Mouse (Mus musculus): ENCODE data around the gene Nr1d1. TPM values are rescaled to one million over a fixed set of nuclear protein-coding genes. Genes with fewer than 3 reads are reported as not detected.

Gene Nr1d1
- 1.1 and 1.9 TPM in 2 replicates for polyA plus RNA-seq (2014; fragmentation: Nextera tagmentation; extraction: Ambion mirVana)

GRCm38 (mm10) chr11:98774582-98775347, at the start of gene Nr1d1:
Nr1d1 (minus strand) TSS chr11:98775333.
- no peaks in the 10 kb centered on the region for H3K27me3 ChIP-seq (replicated peaks; ENCODE audit: control insufficient read depth, insufficient read depth, low read length)
- WGBS: 1% methylated on average over 18 of the region's 22 CpGs
- DNase-seq (ENCODE audit: low spot score): no peak

GRCm38 (mm10) chr11:98820968-98821367, 45.8 kb upstream of the Nr1d1 start:
- H3K4me3 ChIP-seq (ENCODE audit: low read depth, low read length): no peak overlapping the region
- DNase-seq (ENCODE audit: low spot score): no peak
- peaks cover 98% of the 10 kb centered on the region for H3K36me3 ChIP-seq (ENCODE audit: control insufficient read depth, insufficient read depth, low read length)

More at GRCm38 (mm10) chr11:98774582-98775347, at the start of gene Nr1d1:
- peaks cover 40% of the 10 kb centered on the region for H3K4me1 ChIP-seq (ENCODE audit: control insufficient read depth, insufficient read depth, low read length)
- no peaks in the 10 kb centered on the region for H3K9me3 ChIP-seq (ENCODE audit: control insufficient read depth, low read length)
- no peak for ATAC-seq (ENCODE audit: low read depth)
- H3K4me2 ChIP-seq (ENCODE audit: low read depth, low read length): peak within 1 kb of the TSS; percentile 69
- peak within 1 kb of the TSS; percentile 32 for H3K4me3 ChIP-seq (ENCODE audit: low read depth, low read length)
- peaks cover 9% of the 10 kb centered on the region; the same call in 1 of the 2 replicates for H3K36me3 ChIP-seq (ENCODE audit: control insufficient read depth, insufficient read depth, low read length)
- peak within 1 kb of the TSS; percentile 48 for H3K9ac ChIP-seq (ENCODE audit: low read depth, low read length)
- H3K27ac ChIP-seq (replicated peaks; ENCODE audit: low read depth, low read length): peak within 1 kb of the TSS; percentile 74

GRCm38 (mm10) chr11:98816706-98817239, 41.6 kb upstream of the Nr1d1 start:
- Histone ChIP-seq H3K4me1 (ENCODE audit: control insufficient read depth, insufficient read depth, low read length) (no peaks in the 10 kb centered on the region), H3K9me3 (ENCODE audit: control insufficient read depth, low read length) (no peaks in the 10 kb centered on the region), H3K36me3 (ENCODE audit: control insufficient read depth, insufficient read depth, low read length) (peaks cover 97% of the 10 kb centered on the region), H3K27me3 (replicated peaks; ENCODE audit: control insufficient read depth, insufficient read depth, low read length) (no peaks in the 10 kb centered on the region), H3K27ac (replicated peaks; ENCODE audit: low read depth, low read length) (no peak overlapping the region), H3K9ac (ENCODE audit: low read depth, low read length) (no peak overlapping the region), H3K4me2 (ENCODE audit: low read depth, low read length) (no peak overlapping the region), H3K4me3 (ENCODE audit: low read depth, low read length) (no peak overlapping the region)
- WGBS: 96% methylated on average over 1 of the region's 1 CpGs
- DNase-seq (ENCODE audit: low spot score) (no peak), ATAC-seq (ENCODE audit: low read depth) (no peak)

More at GRCm38 (mm10) chr11:98820968-98821367, 45.8 kb upstream of the Nr1d1 start:
- no peak for ATAC-seq (ENCODE audit: low read depth)
- no peak overlapping the region for H3K27ac ChIP-seq (replicated peaks; ENCODE audit: low read depth, low read length)
- WGBS: 93% methylated on average over 5 of the region's 5 CpGs
- H3K9ac ChIP-seq (ENCODE audit: low read depth, low read length): no peak overlapping the region
- no peaks in the 10 kb centered on the region for H3K4me1 ChIP-seq (ENCODE audit: control insufficient read depth, insufficient read depth, low read length)
- H3K27me3 ChIP-seq (replicated peaks; ENCODE audit: control insufficient read depth, insufficient read depth, low read length): no peaks in the 10 kb centered on the region
- H3K9me3 ChIP-seq (ENCODE audit: control insufficient read depth, low read length): no peaks in the 10 kb centered on the region
- H3K4me2 ChIP-seq (ENCODE audit: low read depth, low read length): no peak overlapping the region

GRCm38 (mm10) chr11:98810686-98811085, 35.6 kb upstream of the Nr1d1 start:
- H3K4me1 ChIP-seq (ENCODE audit: control insufficient read depth, insufficient read depth, low read length): peaks cover 14% of the 10 kb centered on the region; the same call in 1 of the 2 replicates
- WGBS: 63% methylated on average over 7 of the region's 7 CpGs
- H3K36me3 ChIP-seq (ENCODE audit: control insufficient read depth, insufficient read depth, low read length): peaks cover 74% of the 10 kb centered on the region
- ATAC-seq (ENCODE audit: low read depth) (no peak), DNase-seq (ENCODE audit: low spot score) (no peak)
- H3K27me3 ChIP-seq (replicated peaks; ENCODE audit: control insufficient read depth, insufficient read depth, low read length): no peaks in the 10 kb centered on the region
- peak overlapping the region; percentile 95 for H3K9ac ChIP-seq (ENCODE audit: low read depth, low read length)
- H3K27ac ChIP-seq (replicated peaks; ENCODE audit: low read depth, low read length): peak overlapping the region; percentile 97
- H3K4me3 ChIP-seq (ENCODE audit: low read depth, low read length): peak overlapping the region; percentile 92
- peak overlapping the region; percentile 70 for H3K4me2 ChIP-seq (ENCODE audit: low read depth, low read length)
- no peaks in the 10 kb centered on the region for H3K9me3 ChIP-seq (ENCODE audit: control insufficient read depth, low read length)

- H3K4me3 ChIP-seq (ENCODE audit: low read depth, low read length): peak overlapping the region; percentile 92
- WGBS: 0% methylated on average over 22 of the region's 84 CpGs
- no peaks in the 10 kb centered on the region for H3K9me3 ChIP-seq (ENCODE audit: control insufficient read depth, low read length)
- ATAC-seq (ENCODE audit: low read depth): peak; percentile 99
- no peaks in the 10 kb centered on the region for H3K27me3 ChIP-seq (replicated peaks; ENCODE audit: control insufficient read depth, insufficient read depth, low read length)
- peak overlapping the region; percentile 97 for H3K27ac ChIP-seq (replicated peaks; ENCODE audit: low read depth, low read length)
- peak; percentile 99 for DNase-seq (ENCODE audit: low spot score)
- H3K36me3 ChIP-seq (ENCODE audit: control insufficient read depth, insufficient read depth, low read length): peaks cover 74% of the 10 kb centered on the region
- peak overlapping the region; percentile 70 for H3K4me2 ChIP-seq (ENCODE audit: low read depth, low read length)
- peak overlapping the region; percentile 95 for H3K9ac ChIP-seq (ENCODE audit: low read depth, low read length)
- H3K4me1 ChIP-seq (ENCODE audit: control insufficient read depth, insufficient read depth, low read length): peaks cover 14% of the 10 kb centered on the region; the same call in 1 of the 2 replicates
Observed at GRCm38 (mm10) chr11:98809457-98810290, 34.5 kb upstream of the Nr1d1 start.

- DNase-seq (ENCODE audit: low spot score) (no peak), ATAC-seq (ENCODE audit: low read depth) (no peak)
- H3K4me1 ChIP-seq (ENCODE audit: control insufficient read depth, insufficient read depth, low read length): peaks cover 14% of the 10 kb centered on the region; the same call in 1 of the 2 replicates
- WGBS: 74% methylated on average over 2 of the region's 2 CpGs
- peak overlapping the region; percentile 92; the same call in 1 of the 2 replicates for H3K4me3 ChIP-seq (ENCODE audit: low read depth, low read length)
- H3K36me3 ChIP-seq (ENCODE audit: control insufficient read depth, insufficient read depth, low read length): peaks cover 75% of the 10 kb centered on the region
- peak overlapping the region; percentile 97 for H3K27ac ChIP-seq (replicated peaks; ENCODE audit: low read depth, low read length)
- H3K9me3 ChIP-seq (ENCODE audit: control insufficient read depth, low read length): no peaks in the 10 kb centered on the region
- no peak overlapping the region for H3K9ac ChIP-seq (ENCODE audit: low read depth, low read length)
- H3K4me2 ChIP-seq (ENCODE audit: low read depth, low read length): peak overlapping the region; percentile 70
- H3K27me3 ChIP-seq (replicated peaks; ENCODE audit: control insufficient read depth, insufficient read depth, low read length): no peaks in the 10 kb centered on the region
Observed at GRCm38 (mm10) chr11:98808417-98808816, 33.3 kb upstream of the Nr1d1 start.

- H3K27me3 ChIP-seq (replicated peaks; ENCODE audit: control insufficient read depth, insufficient read depth, low read length): no peaks in the 10 kb centered on the region
- no peak for ATAC-seq (ENCODE audit: low read depth)
- no peaks in the 10 kb centered on the region for H3K9me3 ChIP-seq (ENCODE audit: control insufficient read depth, low read length)
- H3K4me2 ChIP-seq (ENCODE audit: low read depth, low read length): no peak within 1 kb of the TSS
- no peak within 1 kb of the TSS for H3K27ac ChIP-seq (replicated peaks; ENCODE audit: low read depth, low read length)
- no peak within 1 kb of the TSS for H3K4me3 ChIP-seq (ENCODE audit: low read depth, low read length)
- 94% methylated on average over 5 of the region's 5 CpGs for WGBS
- H3K4me1 ChIP-seq (ENCODE audit: control insufficient read depth, insufficient read depth, low read length): peaks cover 5% of the 10 kb centered on the region; the same call in 1 of the 2 replicates
- H3K9ac ChIP-seq (ENCODE audit: low read depth, low read length): no peak within 1 kb of the TSS
- no peak for DNase-seq (ENCODE audit: low spot score)
- H3K36me3 ChIP-seq (ENCODE audit: control insufficient read depth, insufficient read depth, low read length): peaks cover 86% of the 10 kb centered on the region
Observed at GRCm38 (mm10) chr11:98804605-98805004, 29.5 kb upstream of the Nr1d1 start, which contains the start of gene Casc3. Casc3 (plus strand) TSS chr11:98804905.

GRCm38 (mm10) chr11:98797909-98798308, 22.8 kb upstream of the Nr1d1 start:
- no peaks in the 10 kb centered on the region for H3K9me3 ChIP-seq (ENCODE audit: control insufficient read depth, low read length)
- peak overlapping the region; percentile 99 for H3K4me3 ChIP-seq (ENCODE audit: low read depth, low read length)
- no peaks in the 10 kb centered on the region for H3K27me3 ChIP-seq (replicated peaks; ENCODE audit: control insufficient read depth, insufficient read depth, low read length)
- H3K9ac ChIP-seq (ENCODE audit: low read depth, low read length): peak overlapping the region; percentile 99
- 0 out of 2 replicates have a peak overlapping the region, but pooled peaks have one; percentile 36 for H3K27ac ChIP-seq (replicated peaks; ENCODE audit: low read depth, low read length)
- peaks cover 52% of the 10 kb centered on the region for H3K36me3 ChIP-seq (ENCODE audit: control insufficient read depth, insufficient read depth, low read length)
- ATAC-seq (ENCODE audit: low read depth) (no peak), DNase-seq (ENCODE audit: low spot score) (no peak)
- peaks cover 25% of the 10 kb centered on the region for H3K4me1 ChIP-seq (ENCODE audit: control insufficient read depth, insufficient read depth, low read length)
- WGBS: 52% methylated on average over 4 of the region's 4 CpGs
- peak overlapping the region; percentile 88 for H3K4me2 ChIP-seq (ENCODE audit: low read depth, low read length)
